Mouse (Mus musculus) neutrophil, adult 5-6 weeks (primary cell): ENCODE data around the gene Hist1h3h. TPM values are rescaled to one million over a fixed set of nuclear protein-coding genes. Genes with fewer than 3 reads are reported as not detected.
"Not testable (repeated sequence)": the region's sequence is repeated elsewhere in the genome, so short reads cannot be mapped to it uniquely, and the experiment has no call there.

Experiments
- ATAC-seq: fragments of 151-379, 151-347 bp; 2 replicates; pipeline ENCODE4 v1.8.0; 2017; ENCODE audit warnings: mild to moderate bottlenecking, moderate TSS enrichment; ENCODE audit not compliant: insufficient number of reproducible peaks, poor library complexity, low FRiP score, severe bottlenecking; ENCODE audit errors: extremely low read depth
- total RNA-seq: library from RNA; stranded (forward); fragments of 200-1000 nt; gene quantifications from 2 replicates; pipeline ENCODE4 v1.2.3, GENCODE M21; 2017

The Hist1h3h gene
- total RNA-seq = 15.6 and 19.4 TPM in 2 replicates

DNA sequence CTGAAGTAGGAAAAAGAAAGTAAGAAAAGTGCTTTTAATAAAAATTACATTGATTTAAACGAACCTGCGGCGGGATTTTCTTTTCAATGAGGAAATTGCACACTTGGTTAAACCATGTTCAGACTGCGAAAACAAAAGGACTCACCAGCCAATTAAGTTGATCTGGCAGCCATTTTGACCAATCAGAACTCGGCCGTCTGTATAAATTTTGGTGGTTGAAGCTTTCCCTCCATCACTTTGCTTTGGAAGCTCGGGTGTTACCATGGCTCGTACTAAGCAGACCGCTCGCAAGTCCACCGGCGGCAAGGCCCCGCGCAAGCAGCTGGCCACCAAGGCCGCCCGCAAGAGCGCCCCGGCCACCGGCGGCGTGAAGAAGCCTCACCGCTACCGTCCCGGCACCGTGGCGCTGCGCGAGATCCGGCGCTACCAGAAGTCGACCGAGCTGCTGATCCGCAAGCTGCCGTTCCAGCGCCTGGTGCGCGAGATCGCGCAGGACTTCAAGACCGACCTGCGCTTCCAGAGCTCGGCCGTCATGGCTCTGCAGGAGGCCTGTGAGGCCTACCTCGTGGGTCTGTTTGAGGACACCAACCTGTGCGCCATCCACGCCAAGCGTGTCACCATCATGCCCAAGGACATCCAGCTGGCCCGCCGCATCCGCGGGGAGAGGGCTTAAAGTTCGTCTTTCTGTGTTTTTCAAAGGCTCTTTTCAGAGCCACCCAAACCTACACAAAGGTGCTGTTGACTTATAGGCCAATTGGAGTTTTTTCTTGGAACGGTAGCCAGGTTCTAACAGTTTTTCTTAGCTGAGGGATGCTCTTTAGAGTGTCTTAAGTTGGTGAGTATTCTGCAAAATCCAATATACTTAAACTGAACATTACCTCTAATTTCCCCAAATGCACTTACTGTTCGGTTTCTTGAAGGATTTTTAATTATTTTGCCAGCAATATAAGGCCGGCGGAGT, at the start of gene Hist1h3h:
TSS of gene Hist1h3h (plus strand) at position 263 of the 961 bp plus-strand sequence.
- peak; percentile 44 for ATAC-seq

GRCm38 (mm10) chr13:21677305-21677704, 40.2 kb upstream of the Hist1h3h start, which contains the start of gene Olfr1360:
Olfr1360 (minus strand) TSS chr13:21677405.
- ATAC-seq = no peak

DNA sequence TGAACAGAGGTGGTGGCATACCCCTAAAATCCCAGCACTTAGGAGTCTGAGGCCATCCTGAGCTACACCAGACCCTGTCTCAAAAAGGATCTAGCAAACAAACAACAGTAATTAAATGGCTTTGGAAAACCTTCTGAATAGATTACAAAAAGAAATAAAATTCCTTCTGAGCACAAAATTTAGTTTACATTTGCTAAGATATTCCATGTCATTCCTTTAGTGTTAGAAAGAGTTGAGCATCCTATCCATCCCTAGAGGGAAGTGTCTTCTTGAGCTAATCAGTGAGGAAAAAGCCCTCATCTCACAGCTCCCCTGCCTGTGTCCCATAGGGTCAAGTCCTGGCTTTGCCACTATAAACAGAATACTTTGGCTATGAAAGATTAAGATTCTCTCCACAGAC, 19.6 kb upstream of the Hist1h3h start, which contains the start of gene Olfr1359:
TSS of gene Olfr1359 (plus strand) at position 301 of the 400 bp plus-strand sequence.
- ATAC-seq = no peak

GRCm38 (mm10) chr13:21706669-21707068, 10.8 kb upstream of the Hist1h3h start:
- no peak for ATAC-seq

GRCm38 (mm10) chr13:21710031-21710711, 7.3 kb upstream of the Hist1h3h start:
- peak; percentile 85 for ATAC-seq

- ATAC-seq = peak; percentile 31; the same call in 1 of the 2 replicates
Observed at GRCm38 (mm10) chr13:21710821-21711525, 6.5 kb upstream of the Hist1h3h start.

DNA sequence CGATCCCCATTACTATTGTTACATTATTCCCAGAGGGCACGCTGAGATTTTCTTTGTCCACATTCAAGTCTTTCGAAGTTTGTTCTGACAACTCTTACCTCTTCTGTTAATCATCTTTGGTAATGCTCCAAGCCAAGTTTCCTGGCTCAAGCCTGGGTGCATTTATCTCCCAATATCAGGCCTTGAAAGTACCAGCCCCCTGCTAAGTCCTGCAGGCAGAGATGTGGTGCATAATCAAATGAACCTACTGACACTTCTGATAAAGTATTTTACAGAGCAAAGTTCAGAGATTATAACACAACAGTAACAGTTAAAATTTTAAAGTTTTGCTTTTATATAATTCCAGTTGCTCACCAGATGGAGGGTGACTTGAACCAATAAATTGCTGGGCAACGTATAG, 5.8 kb upstream of the Hist1h3h start:
- no peak for ATAC-seq

- ATAC-seq = peak; percentile 52
Observed at GRCm38 (mm10) chr13:21714725-21715124, 2.7 kb upstream of the Hist1h3h start.

GRCm38 (mm10) chr13:21715131-21715863, 2.2 kb upstream of the Hist1h3h start:
- ATAC-seq = no peak

GRCm38 (mm10) chr13:21715864-21716539, 1.5 kb upstream of the Hist1h3h start, which contains the start of the genes Hist1h2bl and Hist1h2ai:
Hist1h2bl (minus strand) TSS chr13:21716143.
Hist1h2ai (plus strand) TSS chr13:21716422.
- peak; percentile 85 for ATAC-seq

DNA sequence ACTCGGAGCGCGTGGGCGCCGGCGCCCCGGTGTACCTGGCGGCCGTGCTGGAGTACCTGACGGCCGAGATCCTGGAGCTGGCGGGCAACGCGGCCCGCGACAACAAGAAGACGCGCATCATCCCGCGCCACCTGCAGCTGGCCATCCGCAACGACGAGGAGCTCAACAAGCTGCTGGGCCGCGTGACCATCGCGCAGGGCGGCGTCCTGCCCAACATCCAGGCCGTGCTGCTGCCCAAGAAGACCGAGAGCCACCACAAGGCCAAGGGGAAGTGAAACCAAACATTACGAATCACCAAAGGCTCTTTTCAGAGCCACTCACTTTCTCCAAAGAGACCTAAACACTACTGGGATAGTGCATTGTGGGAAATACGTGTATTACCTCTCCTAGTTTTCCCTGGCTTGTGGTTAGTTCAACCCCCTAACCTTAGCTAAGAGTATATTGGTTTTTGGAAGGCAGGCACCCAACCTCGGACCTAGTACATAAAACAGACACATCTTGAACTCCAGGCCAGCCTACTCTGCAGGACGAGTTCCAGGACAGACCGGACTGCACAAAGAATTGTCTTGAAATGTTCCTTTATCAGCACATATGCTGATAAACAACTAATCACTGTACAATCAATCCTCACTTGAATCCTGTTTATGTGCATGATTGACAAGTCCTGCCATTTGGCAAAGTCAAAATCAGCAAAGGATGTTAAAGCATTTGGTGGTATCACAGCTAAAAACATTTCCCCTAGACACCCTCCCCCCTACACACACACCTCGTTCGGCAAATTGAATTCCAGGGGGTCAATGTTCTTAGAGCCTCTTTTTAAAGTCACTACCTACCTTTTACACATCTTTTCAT, 693 bp upstream of the Hist1h3h start:
- not testable (repeated sequence) for ATAC-seq

DNA sequence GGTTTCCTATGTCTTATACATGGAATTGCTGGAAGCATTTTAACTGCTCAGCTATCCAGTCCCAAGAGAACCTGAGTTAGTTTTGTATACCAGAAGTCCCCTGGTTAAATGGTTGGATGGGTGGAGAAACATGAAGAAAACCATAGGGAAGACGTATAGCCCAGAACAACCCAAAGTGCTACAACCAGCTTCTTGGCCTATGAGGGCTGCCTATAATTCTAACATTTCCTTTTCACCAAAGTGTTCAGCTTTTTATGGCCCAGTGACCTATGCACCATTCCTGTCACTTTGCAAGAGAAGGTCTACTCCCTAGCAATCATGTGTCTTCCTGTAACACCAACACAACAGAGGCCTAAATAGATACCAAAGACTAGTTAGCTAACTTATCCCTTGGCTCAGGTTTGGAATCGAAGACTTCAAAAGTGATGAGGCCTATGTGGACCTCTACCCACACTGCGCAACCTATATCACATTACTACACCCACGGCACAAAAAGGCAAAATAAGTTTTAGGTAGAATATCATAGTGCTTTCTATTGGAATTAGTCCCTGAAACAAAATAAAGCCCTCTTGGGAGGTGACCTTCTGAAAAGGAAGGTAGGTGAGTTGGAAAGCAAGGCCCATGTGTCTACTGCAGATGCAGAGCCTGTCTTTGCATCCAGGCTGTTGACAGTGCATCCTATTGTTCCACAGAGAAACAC, 1.1 kb downstream of the Hist1h3h start:
- ATAC-seq = no peak

DNA sequence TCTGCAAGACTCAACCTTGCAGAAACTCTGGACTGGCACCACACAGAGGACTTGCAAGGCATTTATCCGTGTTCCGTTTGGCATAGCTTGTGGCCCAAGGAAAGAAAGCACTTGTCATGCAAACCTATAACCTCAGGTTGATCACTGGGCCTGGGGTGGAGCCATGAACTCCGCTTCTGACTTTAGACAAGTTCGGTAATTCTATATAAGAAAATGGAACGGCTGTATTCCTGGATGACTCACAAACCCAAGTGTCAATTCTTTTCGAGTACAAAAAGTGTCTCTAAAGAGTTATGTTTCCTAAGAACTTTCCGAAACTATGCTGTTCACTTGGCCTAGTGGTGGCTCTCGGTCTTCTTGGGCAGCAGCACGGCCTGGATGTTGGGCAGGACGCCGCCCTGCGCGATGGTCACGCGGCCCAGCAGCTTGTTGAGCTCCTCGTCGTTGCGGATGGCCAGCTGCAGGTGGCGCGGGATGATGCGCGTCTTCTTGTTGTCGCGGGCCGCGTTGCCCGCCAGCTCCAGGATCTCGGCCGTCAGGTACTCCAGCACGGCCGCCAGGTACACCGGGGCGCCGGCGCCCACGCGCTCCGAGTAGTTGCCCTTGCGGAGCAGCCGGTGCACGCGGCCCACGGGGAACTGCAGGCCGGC, 3.8 kb downstream of the Hist1h3h start:
- not testable (repeated sequence) for ATAC-seq

- ATAC-seq = peak; percentile 96
Observed at GRCm38 (mm10) chr13:21721757-21722372, 4.4 kb downstream of the Hist1h3h start, which contains the start of gene Hist1h2bm. Hist1h2bm (plus strand) TSS chr13:21722044.

DNA sequence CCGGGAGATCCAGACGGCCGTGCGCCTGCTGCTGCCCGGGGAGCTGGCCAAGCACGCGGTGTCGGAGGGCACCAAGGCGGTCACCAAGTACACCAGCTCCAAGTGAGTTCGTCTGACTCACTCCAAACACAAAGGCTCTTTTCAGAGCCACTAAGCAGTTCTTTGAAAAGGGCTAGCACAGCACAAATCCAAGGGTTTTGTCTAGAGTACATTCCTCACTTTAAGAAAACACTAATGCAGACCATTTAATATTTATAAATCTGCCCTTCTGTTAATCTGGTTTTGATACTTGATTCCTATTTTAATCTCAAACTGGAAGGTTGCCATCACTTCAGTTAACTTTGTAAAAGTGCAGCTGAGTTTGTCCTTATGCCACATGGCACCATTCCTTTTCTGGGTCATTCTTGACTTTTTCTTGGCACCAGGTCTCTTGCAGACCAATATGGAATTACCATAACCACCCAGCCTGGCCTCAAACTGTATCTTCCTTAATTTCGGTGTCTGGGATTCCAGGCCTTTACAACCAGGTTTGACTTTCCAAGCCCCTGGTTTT, 5.0 kb downstream of the Hist1h3h start:
- ATAC-seq = no peak
